Mouse (Mus musculus) forebrain, embryonic 13.5 days (tissue): Measurements from ENCODE around the gene Pkp1. TPM values are rescaled to one million over a fixed set of nuclear protein-coding genes. Genes with fewer than 3 reads are reported as not detected.
A peak's percentile ranks its signal among the peaks of the same experiment; 100 is the strongest.

Source experiments
- ATAC-seq: fragments of 200-750 bp; cut with Nextera tagmentation; 2 replicates; pipeline ENCODE4 v1.8.0; 2017
- H3K27ac ChIP-seq: fragments of 300-500 bp; sonication (generic); 2 replicates; pipeline ENCODE4 v1.5.1; 2015; ENCODE audit warnings: inconsistent platforms, mild to moderate bottlenecking, moderate library complexity
- H3K27me3 ChIP-seq: fragments of 300-500 bp; sonication (generic); 2 replicates; pipeline ENCODE4 v1.6.1; 2015; ENCODE audit warnings: mild to moderate bottlenecking, inconsistent platforms
- H3K36me3 ChIP-seq: fragments of 300-500 bp; sonication (generic); 2 replicates; pipeline ENCODE4 v1.6.1; 2015; ENCODE audit warnings: mild to moderate bottlenecking, inconsistent platforms; ENCODE audit not compliant: poor library complexity, severe bottlenecking
- H3K4me1 ChIP-seq: fragments of 300-500 bp; sonication (generic); 2 replicates; pipeline ENCODE4 v1.6.1; 2015; ENCODE audit warnings: inconsistent platforms
- H3K4me2 ChIP-seq: fragments of 300-500 bp; sonication (generic); 2 replicates; pipeline ENCODE4 v1.6.1; 2015; ENCODE audit warnings: inconsistent platforms, mild to moderate bottlenecking, moderate library complexity
- H3K4me3 ChIP-seq: fragments of 300-500 bp; sonication (generic); 2 replicates; pipeline ENCODE4 v1.5.1; 2015; ENCODE audit warnings: mild to moderate bottlenecking, inconsistent platforms
- H3K9ac ChIP-seq: fragments of 300-500 bp; sonication (generic); 2 replicates; pipeline ENCODE4 v1.6.1; 2015; ENCODE audit warnings: mild to moderate bottlenecking, inconsistent platforms
- H3K9me3 ChIP-seq: fragments of 300-500 bp; sonication (generic); replicated peaks from 2 replicates; pipeline ENCODE4 v1.6.1; 2016; ENCODE audit warnings: inconsistent platforms
- WGBS: fragments of 180-500 bp; shearing (Covaris S2); methylation state at CpG from one replicate; pipeline ENCODE4 v1.1.7; 2015; 5-methylcytosine and 5-hydroxymethylcytosine counted together
- polyA plus RNA-seq: library from polyadenylated mRNA; unstranded; fragments of >200 nt; fragmentation: Nextera tagmentation; extraction: Ambion mirVana; gene quantifications from 2 replicates; pipeline ENCODE4 v1.2.1, GENCODE M21; 2015

The Pkp1 gene
- polyA plus RNA-seq, 1 experiment from 2014 or later: not detected

GRCm38 (mm10) chr1:135941259-135942006 lies 22.4 kb upstream of the Pkp1 start:
- no peak for ATAC-seq
- no peaks in the 10 kb centered on the region for H3K4me1 ChIP-seq
- H3K36me3 ChIP-seq: no peaks in the 10 kb centered on the region
- no peak overlapping the region for H3K9ac ChIP-seq
- no peak overlapping the region for H3K4me2 ChIP-seq
- H3K4me3 ChIP-seq: no peak overlapping the region
- H3K9me3 ChIP-seq: no peaks in the 10 kb centered on the region
- no peak overlapping the region for H3K27ac ChIP-seq
- H3K27me3 ChIP-seq: peaks cover 19% of the 10 kb centered on the region
- 75% methylated on average over 6 of the region's 6 CpGs for WGBS

GRCm38 (mm10) chr1:135936091-135936490 lies 17.1 kb upstream of the Pkp1 start:
- H3K27me3 ChIP-seq: 0 out of 2 replicates have a peak, but pooled peaks cover 2% of the 10 kb centered on the region
- no peak overlapping the region for H3K4me2 ChIP-seq
- H3K4me3 ChIP-seq: no peak overlapping the region
- no peak for ATAC-seq
- H3K36me3 ChIP-seq: no peaks in the 10 kb centered on the region
- WGBS: 95% methylated on average over 1 of the region's 1 CpGs
- H3K4me1 ChIP-seq: no peaks in the 10 kb centered on the region
- H3K27ac ChIP-seq: no peak overlapping the region
- no peak overlapping the region for H3K9ac ChIP-seq
- H3K9me3 ChIP-seq: no peaks in the 10 kb centered on the region

- Histone ChIP-seq H3K36me3 (no peaks in the 10 kb centered on the region), H3K4me1 (no peaks in the 10 kb centered on the region), H3K4me3 (no peak overlapping the region), H3K27me3 (no peaks in the 10 kb centered on the region), H3K27ac (no peak overlapping the region), H3K9ac (no peak overlapping the region), H3K9me3 (no peaks in the 10 kb centered on the region), H3K4me2 (no peak overlapping the region)
- no peak for ATAC-seq
- WGBS: 85% methylated on average over 18 of the region's 18 CpGs
These were observed 14.8 kb upstream of the Pkp1 start for GRCm38 (mm10) chr1:135933704-135934293.

- no peak overlapping the region for H3K9ac ChIP-seq
- no peak for ATAC-seq
- H3K27ac ChIP-seq: no peak overlapping the region
- 42% methylated on average over 3 of the region's 3 CpGs for WGBS
- H3K4me3 ChIP-seq: no peak overlapping the region
- H3K36me3 ChIP-seq: no peaks in the 10 kb centered on the region
- H3K9me3 ChIP-seq: no peaks in the 10 kb centered on the region
- no peak overlapping the region for H3K4me2 ChIP-seq
- no peaks in the 10 kb centered on the region for H3K4me1 ChIP-seq
- peaks cover 2% of the 10 kb centered on the region; the same call in 1 of the 2 replicates for H3K27me3 ChIP-seq
These were observed 10.9 kb upstream of the Pkp1 start for GRCm38 (mm10) chr1:135929876-135930275.

- H3K4me3 ChIP-seq: no peak overlapping the region
- H3K9me3 ChIP-seq: no peaks in the 10 kb centered on the region
- no peaks in the 10 kb centered on the region for H3K36me3 ChIP-seq
- H3K27ac ChIP-seq: no peak overlapping the region
- no peak overlapping the region for H3K4me2 ChIP-seq
- peaks cover 33% of the 10 kb centered on the region for H3K27me3 ChIP-seq
- H3K9ac ChIP-seq: no peak overlapping the region
- WGBS: 70% methylated on average over 5 of the region's 5 CpGs
- ATAC-seq: no peak
- H3K4me1 ChIP-seq: no peaks in the 10 kb centered on the region
These were observed 6.8 kb upstream of the Pkp1 start for GRCm38 (mm10) chr1:135925848-135926247.

GRCm38 (mm10) chr1:135924377-135924994 lies 5.5 kb upstream of the Pkp1 start:
- no peaks in the 10 kb centered on the region for H3K9me3 ChIP-seq
- no peaks in the 10 kb centered on the region for H3K36me3 ChIP-seq
- H3K27me3 ChIP-seq: peaks cover 47% of the 10 kb centered on the region
- H3K4me1 ChIP-seq: no peaks in the 10 kb centered on the region
- H3K4me3 ChIP-seq: no peak overlapping the region
- H3K27ac ChIP-seq: no peak overlapping the region
- no peak overlapping the region for H3K4me2 ChIP-seq
- 76% methylated on average over 5 of the region's 5 CpGs for WGBS
- no peak overlapping the region for H3K9ac ChIP-seq
- no peak for ATAC-seq

- Histone ChIP-seq H3K27ac (no peak overlapping the region), H3K4me2 (no peak overlapping the region), H3K27me3 (peaks cover 60% of the 10 kb centered on the region), H3K36me3 (no peaks in the 10 kb centered on the region), H3K4me1 (peaks cover 9% of the 10 kb centered on the region), H3K9me3 (no peaks in the 10 kb centered on the region), H3K4me3 (no peak overlapping the region), H3K9ac (no peak overlapping the region)
- 84% methylated on average over 7 of the region's 7 CpGs for WGBS
- no peak for ATAC-seq
These were observed 4.2 kb upstream of the Pkp1 start for GRCm38 (mm10) chr1:135923229-135923628.

- H3K27me3 ChIP-seq: peaks cover 81% of the 10 kb centered on the region
- 5% methylated on average over 5 of the region's 5 CpGs for WGBS
These were observed 1.8 kb downstream of the Pkp1 start for GRCm38 (mm10) chr1:135917206-135917605.

GRCm38 (mm10) chr1:135916486-135917058 lies 2.4 kb downstream of the Pkp1 start:
- Histone ChIP-seq H3K9ac (no peak overlapping the region), H3K4me2 (no peak overlapping the region), H3K4me1 (peaks cover 9% of the 10 kb centered on the region), H3K36me3 (no peaks in the 10 kb centered on the region), H3K27me3 (peaks cover 80% of the 10 kb centered on the region), H3K9me3 (no peaks in the 10 kb centered on the region), H3K4me3 (no peak overlapping the region), H3K27ac (no peak overlapping the region)
- no peak for ATAC-seq
- 25% methylated on average over 5 of the region's 5 CpGs for WGBS

More at GRCm38 (mm10) chr1:135917206-135917605, 1.8 kb downstream of the Pkp1 start:
- H3K9ac ChIP-seq: no peak overlapping the region
- peaks cover 9% of the 10 kb centered on the region for H3K4me1 ChIP-seq
- no peak overlapping the region for H3K4me3 ChIP-seq
- ATAC-seq: no peak
- no peak overlapping the region for H3K4me2 ChIP-seq
- no peaks in the 10 kb centered on the region for H3K9me3 ChIP-seq
- no peak overlapping the region for H3K27ac ChIP-seq
- no peaks in the 10 kb centered on the region for H3K36me3 ChIP-seq

- Histone ChIP-seq H3K4me1 (peaks cover 12% of the 10 kb centered on the region; the same call in 1 of the 2 replicates), H3K9ac (no peak overlapping the region), H3K4me3 (no peak overlapping the region), H3K27ac (no peak overlapping the region), H3K36me3 (no peaks in the 10 kb centered on the region), H3K9me3 (no peaks in the 10 kb centered on the region), H3K27me3 (peaks cover 70% of the 10 kb centered on the region), H3K4me2 (no peak overlapping the region)
- no peak for ATAC-seq
- 74% methylated on average over 4 of the region's 4 CpGs for WGBS
These were observed 5.3 kb downstream of the Pkp1 start for GRCm38 (mm10) chr1:135913657-135914056.

- Histone ChIP-seq H3K4me1 (peaks cover 9% of the 10 kb centered on the region; the same call in 1 of the 2 replicates), H3K27ac (no peak overlapping the region), H3K36me3 (no peaks in the 10 kb centered on the region), H3K27me3 (peaks cover 40% of the 10 kb centered on the region), H3K9me3 (no peaks in the 10 kb centered on the region), H3K4me2 (peak overlapping the region; percentile 1; the same call in 1 of the 2 replicates), H3K9ac (no peak overlapping the region), H3K4me3 (no peak overlapping the region)
- ATAC-seq: no peak
- WGBS: 2% methylated on average over 6 of the region's 6 CpGs
These were observed 9.6 kb downstream of the Pkp1 start for GRCm38 (mm10) chr1:135909381-135909780.

- Histone ChIP-seq H3K4me2 (no peak overlapping the region), H3K27me3 (peaks cover 28% of the 10 kb centered on the region), H3K9ac (no peak overlapping the region), H3K36me3 (no peaks in the 10 kb centered on the region), H3K9me3 (no peaks in the 10 kb centered on the region), H3K4me3 (no peak overlapping the region), H3K4me1 (peaks cover 9% of the 10 kb centered on the region; the same call in 1 of the 2 replicates), H3K27ac (no peak overlapping the region)
- ATAC-seq: no peak
- 72% methylated on average over 11 of the region's 11 CpGs for WGBS
These were observed 12.3 kb downstream of the Pkp1 start for GRCm38 (mm10) chr1:135906736-135907135.
